Mouse (Mus musculus): ENCODE data around the gene Gm16223.

The Gm16223 gene

DNA sequence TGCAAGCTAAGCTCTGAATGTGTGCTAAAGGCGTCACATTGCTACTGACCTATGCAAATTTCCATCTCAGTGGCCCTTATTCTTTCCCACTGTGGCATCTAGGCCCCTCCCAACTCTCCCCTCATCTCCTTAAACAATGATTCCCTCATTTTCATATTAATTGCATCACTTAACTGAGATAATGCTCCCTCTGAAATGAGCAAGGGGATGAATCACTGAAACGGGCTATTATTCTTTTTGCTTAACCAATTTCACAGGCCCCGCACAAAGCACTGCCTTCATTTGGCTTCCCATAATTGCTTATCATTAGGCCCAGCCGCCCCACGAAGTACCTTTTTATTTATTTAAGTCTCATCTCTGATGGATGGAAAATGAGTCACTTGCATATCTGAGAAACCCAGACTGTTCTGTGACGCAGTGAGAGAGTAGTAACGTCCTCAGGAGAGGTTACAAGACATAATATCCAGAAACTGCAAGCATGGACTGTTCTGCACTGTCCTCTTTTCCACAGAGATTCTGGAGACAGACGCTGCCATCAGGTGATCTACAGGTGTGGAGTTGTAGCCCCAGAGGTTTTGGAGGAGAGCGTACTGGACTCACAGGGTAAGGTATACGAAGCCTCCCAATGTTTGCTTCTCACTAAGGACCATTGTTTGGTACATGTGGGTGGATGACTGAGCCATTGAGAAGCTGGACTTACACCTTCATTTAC is at the start of gene Gm16223:
Gene Gm16223, plus strand, starts transcription at position 485 of the 712 bp plus-strand sequence.
- in situ Hi-C loops (cut with MboI; ENCODE audit: low sequenced_read_pairs) = no loop called here

GRCm38 (mm10) chr5:42022029-42022428 is 45.7 kb upstream of the Gm16223 start:
- in situ Hi-C loops (cut with MboI; ENCODE audit: low sequenced_read_pairs) = no loop called here

DNA sequence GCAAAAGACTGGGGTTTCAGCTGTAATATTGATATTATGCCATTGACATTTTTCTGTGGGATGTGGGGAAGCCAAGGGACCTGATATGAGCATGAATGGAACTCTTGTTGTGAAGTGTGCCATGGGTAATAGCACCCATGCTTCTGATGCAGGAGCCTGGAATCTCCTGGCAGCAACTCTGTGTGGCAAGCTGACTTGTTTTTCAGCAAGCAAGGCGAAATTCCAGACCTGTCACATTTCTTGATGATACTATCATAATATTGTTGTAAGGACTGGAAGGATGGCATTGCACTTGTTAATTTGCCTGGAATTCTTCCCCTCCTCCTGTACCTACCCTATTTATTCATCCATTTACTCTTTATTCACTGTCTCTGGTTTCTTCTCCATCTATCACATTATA is 44.2 kb upstream of the Gm16223 start:
- in situ Hi-C loops (cut with MboI; ENCODE audit: low sequenced_read_pairs) = no loop called here

DNA sequence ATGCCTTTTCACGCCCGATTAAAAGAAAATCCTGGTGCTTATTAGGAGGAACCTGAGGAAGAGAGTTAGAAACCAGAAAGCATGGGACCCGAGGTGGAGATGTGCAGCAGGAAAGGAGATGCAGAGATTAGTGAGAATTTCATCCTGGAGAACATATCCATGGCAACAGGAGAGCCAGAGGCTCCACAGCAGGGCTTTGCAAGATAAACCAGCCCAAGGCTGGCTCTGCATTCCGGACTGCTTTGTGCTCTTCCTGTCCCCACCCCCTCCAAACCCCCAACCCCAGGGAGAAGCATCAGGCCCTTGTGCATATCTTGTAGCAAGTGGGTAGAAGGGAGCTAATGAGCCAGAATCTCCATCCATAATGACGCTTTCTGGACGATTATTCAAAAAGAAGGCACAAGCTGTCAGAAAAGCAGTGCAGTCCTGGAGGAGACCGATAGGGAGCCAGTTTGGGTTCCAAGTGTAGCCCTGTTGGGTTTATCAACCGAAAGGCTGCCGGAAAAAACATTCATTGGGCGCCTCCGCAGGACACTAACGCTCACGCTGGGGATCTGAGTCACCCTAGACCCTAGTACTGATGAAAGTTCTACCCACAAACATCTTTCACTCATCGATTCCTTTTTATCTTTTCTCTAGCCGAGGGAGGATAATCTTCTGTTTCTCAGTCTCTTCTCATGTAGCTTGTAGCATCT is 31.2 kb upstream of the Gm16223 start:
- in situ Hi-C loops (cut with MboI; ENCODE audit: low sequenced_read_pairs) = no loop called here

DNA sequence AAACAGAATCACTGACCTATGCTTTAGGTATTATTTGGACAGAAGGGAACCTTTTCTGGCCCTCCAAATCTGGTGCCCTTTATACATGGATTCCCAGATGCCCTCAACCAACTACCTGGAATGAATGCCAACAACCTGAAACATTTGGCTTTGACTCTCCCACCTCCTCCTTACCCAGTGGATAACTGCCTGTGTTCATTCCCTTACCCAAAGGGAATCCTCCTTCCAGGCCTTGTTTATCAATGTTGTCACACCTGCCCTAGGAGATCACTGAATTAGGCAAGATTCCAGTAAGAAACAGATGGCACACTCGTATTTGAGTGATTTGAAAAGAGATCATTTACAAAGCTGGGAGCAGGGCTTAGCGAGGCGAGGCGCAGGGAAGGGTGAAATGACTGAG is 13.1 kb upstream of the Gm16223 start:
- in situ Hi-C loops (cut with MboI; ENCODE audit: low sequenced_read_pairs) = no loop called here

DNA sequence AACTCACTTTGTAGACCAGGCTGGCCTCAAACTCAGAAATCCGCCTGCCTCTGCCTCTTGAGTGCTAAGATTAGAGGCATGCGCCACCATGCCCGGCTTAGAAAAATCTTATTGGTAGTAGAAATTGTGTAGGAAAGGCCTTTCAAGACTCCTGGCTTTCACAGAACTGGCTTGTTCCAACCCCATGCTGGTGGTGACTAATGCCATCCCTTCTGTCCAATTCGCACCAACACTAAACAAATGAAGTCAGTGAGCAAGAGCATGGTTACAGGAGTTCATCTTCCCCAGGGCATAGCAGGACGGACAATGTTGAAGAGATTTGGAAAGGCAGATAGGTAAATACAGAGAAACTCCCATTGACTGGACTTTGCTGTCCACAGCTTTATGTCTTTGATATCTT is 12.6 kb upstream of the Gm16223 start:
- in situ Hi-C loops (cut with MboI; ENCODE audit: low sequenced_read_pairs) = no loop called here

GRCm38 (mm10) chr5:42065090-42065489 is 2.7 kb upstream of the Gm16223 start:
- in situ Hi-C loops (cut with MboI; ENCODE audit: low sequenced_read_pairs) = no loop called here

GRCm38 (mm10) chr5:42067075-42067474 is 685 bp upstream of the Gm16223 start:
- in situ Hi-C loops (cut with MboI; ENCODE audit: low sequenced_read_pairs) = no loop called here

DNA sequence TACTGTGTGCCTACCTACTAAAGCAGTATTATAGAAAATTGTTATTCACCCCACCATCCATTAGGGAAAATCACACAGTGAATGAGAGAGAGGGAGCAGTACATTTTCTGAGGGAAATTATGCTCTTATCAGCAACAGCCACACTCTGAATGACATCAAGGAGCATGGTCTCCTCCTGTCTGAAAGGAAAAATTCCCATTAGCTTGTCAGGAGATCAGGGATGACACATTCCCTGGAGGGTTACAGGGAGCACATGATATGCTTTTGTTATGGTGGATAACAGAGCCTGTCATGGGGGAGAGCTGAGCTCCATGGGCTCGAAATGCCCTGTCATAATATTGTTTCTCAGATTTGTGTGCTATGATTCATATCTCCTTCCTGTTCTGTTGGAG is 424 bp downstream of the Gm16223 start:
- in situ Hi-C loops (cut with MboI; ENCODE audit: low sequenced_read_pairs) = no loop called here

GRCm38 (mm10) chr5:42116586-42117346 is 49.0 kb downstream of the Gm16223 start:
- in situ Hi-C loops (cut with MboI; ENCODE audit: low sequenced_read_pairs) = no loop called here

GRCm38 (mm10) chr5:42125562-42125961 is 57.8 kb downstream of the Gm16223 start:
- in situ Hi-C loops (cut with MboI; ENCODE audit: low sequenced_read_pairs) = no loop called here

DNA sequence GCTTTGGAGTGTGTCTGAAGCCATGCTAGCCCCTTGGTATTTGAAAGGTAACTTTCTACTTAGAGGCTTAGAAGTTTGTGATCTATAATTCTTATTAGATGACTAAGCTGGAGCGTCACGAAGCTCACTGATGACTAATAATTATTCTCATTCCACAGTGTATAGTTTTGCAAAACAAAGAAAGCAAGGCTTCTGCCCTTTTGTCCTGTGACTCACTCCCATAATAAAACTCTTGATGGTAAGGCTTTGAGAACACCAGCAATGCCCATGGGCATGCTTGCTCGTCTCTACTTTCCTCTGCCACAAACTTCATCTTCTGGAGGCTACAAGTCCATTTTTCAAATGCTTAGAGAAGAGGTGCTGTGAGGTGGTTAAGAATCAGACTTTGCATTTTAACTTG is 87.9 kb downstream of the Gm16223 start:
- in situ Hi-C loops (cut with MboI; ENCODE audit: low sequenced_read_pairs) = no loop called here

- in situ Hi-C loops (cut with MboI; ENCODE audit: low sequenced_read_pairs) = loop anchor here (5.0 kb wide), 1 partner anchor 52 kb away; no protein-coding TSS in a partner anchor
Observed at GRCm38 (mm10) chr5:42164731-42165130, 97.0 kb downstream of the Gm16223 start.

GRCm38 (mm10) chr5:42166311-42166710 is 98.6 kb downstream of the Gm16223 start:
- in situ Hi-C loops (cut with MboI; ENCODE audit: low sequenced_read_pairs) = no loop called here

DNA sequence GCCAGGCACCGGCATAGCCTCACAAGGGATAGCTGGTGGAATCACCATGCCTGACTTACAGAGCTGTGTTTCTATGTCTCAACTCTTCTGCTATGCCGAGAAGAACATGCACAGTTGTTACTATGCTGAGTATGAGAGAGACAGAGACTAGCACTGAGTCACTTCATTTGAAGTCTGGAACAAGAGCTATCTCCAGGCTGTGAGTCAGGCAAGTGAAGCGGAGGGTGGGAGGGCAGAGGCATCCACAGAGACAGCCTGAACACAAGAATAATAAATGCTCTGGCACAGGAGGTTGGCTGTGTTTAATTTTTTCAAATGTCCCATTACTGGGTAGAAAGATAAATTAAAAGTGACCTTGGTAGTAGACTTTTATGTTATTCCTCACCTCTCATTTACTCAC is 100.3 kb downstream of the Gm16223 start:
- in situ Hi-C loops (cut with MboI; ENCODE audit: low sequenced_read_pairs) = no loop called here

GRCm38 (mm10) chr5:42168785-42169184 is 101.0 kb downstream of the Gm16223 start:
- in situ Hi-C loops (cut with MboI; ENCODE audit: low sequenced_read_pairs) = no loop called here

- in situ Hi-C loops (cut with MboI; ENCODE audit: low sequenced_read_pairs) = no loop called here
Observed at GRCm38 (mm10) chr5:42174109-42174508, 106.3 kb downstream of the Gm16223 start.

GRCm38 (mm10) chr5:42175424-42175823 is 107.7 kb downstream of the Gm16223 start:
- in situ Hi-C loops (cut with MboI; ENCODE audit: low sequenced_read_pairs) = no loop called here

GRCm38 (mm10) chr5:42198493-42198892 is 130.7 kb downstream of the Gm16223 start:
- in situ Hi-C loops (cut with MboI; ENCODE audit: low sequenced_read_pairs) = no loop called here

DNA sequence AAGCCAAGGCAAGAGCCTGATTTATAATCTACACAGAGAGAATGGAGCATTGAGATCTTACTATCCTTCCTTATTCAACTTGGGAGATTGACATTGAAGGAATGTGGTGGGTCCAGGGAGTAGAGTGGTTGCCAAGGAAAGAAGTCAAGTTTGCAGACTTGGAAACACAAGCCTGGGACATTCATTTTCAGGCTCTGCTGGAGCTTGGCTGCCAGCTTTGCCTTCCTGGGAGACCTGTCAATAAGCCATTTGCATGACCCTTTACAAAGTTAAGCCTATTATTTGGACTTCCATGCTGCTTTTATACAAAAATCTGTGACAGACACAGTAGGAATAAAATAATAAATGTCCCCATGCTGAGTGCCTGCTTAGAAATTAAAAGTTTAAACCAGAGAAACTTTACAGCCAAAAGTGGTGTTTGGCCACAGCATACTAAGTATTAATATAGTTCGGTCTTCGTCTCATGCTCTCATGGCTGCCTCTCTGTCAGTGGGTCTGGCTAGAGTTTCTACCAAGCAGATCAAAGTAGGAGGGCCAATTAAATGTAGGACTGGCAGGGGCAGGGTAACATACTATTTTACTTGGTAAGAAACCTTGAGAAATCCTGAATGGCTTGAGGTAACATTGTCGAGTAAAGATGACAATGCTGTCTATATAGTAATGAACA is 139.8 kb downstream of the Gm16223 start:
- in situ Hi-C loops (cut with MboI; ENCODE audit: low sequenced_read_pairs) = no loop called here
